In the genomic region with DNA sequence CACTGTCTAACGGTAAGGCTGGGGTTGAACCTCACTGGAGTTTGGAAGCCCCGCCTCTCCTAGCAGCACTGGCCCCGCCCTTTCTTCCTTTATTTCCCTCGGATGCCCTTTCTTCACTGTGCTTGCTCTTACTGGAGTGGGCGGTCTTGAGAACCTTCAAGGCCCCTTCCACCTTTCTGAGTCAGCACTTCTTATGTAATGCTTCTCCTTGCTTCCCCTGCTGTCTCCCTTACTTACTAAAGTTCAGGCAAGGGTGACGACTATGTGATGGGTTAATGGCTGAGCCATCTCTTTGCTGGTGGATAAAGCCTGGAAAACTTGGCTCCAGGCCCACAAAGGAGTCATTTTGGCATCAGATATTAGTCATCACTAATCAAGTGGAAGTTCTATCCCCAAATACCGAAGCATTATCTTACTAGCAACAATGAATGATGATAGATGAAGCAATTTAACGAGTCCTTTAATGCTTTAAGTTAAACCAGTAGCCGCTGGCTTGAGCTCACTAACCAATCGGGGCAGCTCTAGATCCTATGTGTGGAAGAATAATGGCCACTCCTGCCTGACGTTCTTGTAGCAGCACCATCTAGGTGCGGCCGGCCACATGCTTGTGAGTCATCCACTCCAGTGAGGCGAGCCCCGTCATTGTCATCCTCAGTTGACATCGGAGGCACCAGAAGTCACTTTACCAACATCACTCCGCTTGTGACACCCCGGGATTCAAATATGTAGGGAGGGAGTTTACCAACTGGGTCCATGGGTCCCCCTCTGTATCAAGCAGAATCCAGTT, we compare ENCODE assay signal across 19 mouse cellular contexts. TPM values are rescaled to one million over a fixed set of nuclear protein-coding genes. Genes with fewer than 3 reads are reported as not detected.
DNase-seq lines count a peak whose midpoint lies in the region; ATAC-seq lines count a peak whose summit lies in the region.
"Had no signal": no experiment of that assay in that cellular context is flagged by ENCODE, and none has a peak within 500 bp of the region (broad histone marks: within the 10 kb centered on the region; RNA-seq: fewer than 3 reads in every experiment).

No protein-coding gene starts in this region.

- H3K9me3 ChIP-seq in liver, embryonic 12.5 days (replicated peaks) = no peaks in the 10 kb centered on the region
- H3K9me3 ChIP-seq: forebrain, embryonic 13.5 days; liver, embryonic 13.5 days; lung, embryonic 15.5 days; midbrain, embryonic 12.5 days had no signal

- no peak for ATAC-seq in liver, embryonic 12.5 days
- ATAC-seq: forebrain, embryonic 13.5 days; intestine, embryonic 16.5 days had no signal

- no peak overlapping the region for H3K4me2 ChIP-seq in liver, embryonic 12.5 days
- H3K4me2 ChIP-seq: forebrain, embryonic 13.5 days; heart, embryonic 11.5 days; hindbrain, embryonic 14.5 days; liver, embryonic 13.5 days; lung, embryonic 15.5 days; midbrain, embryonic 12.5 days had no signal

- WGBS in liver, embryonic 12.5 days (ENCODE audit: insufficient replicate concordance) = 68% methylated on average over 18 of the region's 18 CpGs

- H3K4me1 ChIP-seq in liver, embryonic 12.5 days = no peaks in the 10 kb centered on the region
- H3K4me1 ChIP-seq: liver, embryonic 13.5 days had no signal

- peak; percentile 27 for DNase-seq in kidney, adult 11 months
- no peak for DNase-seq in kidney, adult 18-20 months
- peak; percentile 77 for DNase-seq in 3T3-L1 (ENCODE audit: low read depth, low spot score)
- peak; percentile 30 for DNase-seq in MN1 (ENCODE audit: low spot score)
- DNase-seq in kidney, postnatal 25 days = peak; percentile 18 to 60
- DNase-seq in cerebellum, adult 8-10 months = no peak
- DNase-seq: cerebellum, adult 2 months; layer of hippocampus, adult 9-11 months; liver, embryonic 13.5 days; retina, postnatal 1 day; right cerebral cortex, postnatal 4 days; thymus, postnatal 36 days had no signal

- H3K27ac ChIP-seq in liver, embryonic 12.5 days = no peak overlapping the region
- H3K27ac ChIP-seq: forebrain, embryonic 13.5 days; hindbrain, embryonic 14.5 days; liver, embryonic 13.5 days; lung, embryonic 15.5 days; midbrain, embryonic 12.5 days had no signal

- H3K27me3 ChIP-seq in liver, embryonic 12.5 days (replicated peaks) = peaks cover 56% of the 10 kb centered on the region

- H3K4me3 ChIP-seq in liver, embryonic 12.5 days = no peak overlapping the region
- H3K4me3 ChIP-seq: forebrain, embryonic 13.5 days; liver, embryonic 13.5 days; lung, embryonic 15.5 days; midbrain, embryonic 12.5 days had no signal

- H3K36me3 ChIP-seq in liver, embryonic 12.5 days = no peaks in the 10 kb centered on the region
- H3K36me3 ChIP-seq: liver, embryonic 13.5 days; lung, embryonic 15.5 days; midbrain, embryonic 12.5 days had no signal

- H3K9ac ChIP-seq in liver, embryonic 12.5 days = no peak overlapping the region
- H3K9ac ChIP-seq: forebrain, embryonic 13.5 days; hindbrain, embryonic 14.5 days; liver, embryonic 13.5 days; lung, embryonic 15.5 days; midbrain, embryonic 12.5 days had no signal

RNA-seq across cellular contexts. Expression of a gene that starts 26.5 kb away (rescaled TPM):
- 24.0 and 27.6 TPM in 2 replicates for polyA plus RNA-seq in liver, embryonic 12.5 days (2016; fragmentation: Nextera tagmentation; extraction: Ambion mirVana)

Comparison
In these comparisons a context has a peak if more than half of its experiments do, and no peak if none do; other contexts are left out.
1. DNase-seq: peak in kidney, adult 11 months (single experiment), 3T3-L1 (single experiment), MN1 (single experiment) and kidney, postnatal 25 days (2 of 2); none in kidney, adult 18-20 months (single experiment) and cerebellum, adult 8-10 months (single experiment).